In genomic region chr12:24680096-24680491, GRCm38 (mm10) we compare ENCODE assay signal across 9 mouse cellular contexts. TPM values are rescaled to one million over a fixed set of nuclear protein-coding genes. Genes with fewer than 3 reads are reported as not detected.
A peak's percentile ranks its signal among the peaks of the same experiment; 100 is the strongest.
DNase-seq lines count a peak whose midpoint lies in the region; ATAC-seq lines count a peak whose summit lies in the region.
"Had no signal": no experiment of that assay in that cellular context is flagged by ENCODE, and none has a peak within 500 bp of the region (broad histone marks: within the 10 kb centered on the region; RNA-seq: fewer than 3 reads in every experiment).

No protein-coding gene starts in this region.

- no peaks in the 10 kb centered on the region for H3K36me3 ChIP-seq in heart, embryonic 12.5 days
- no peaks in the 10 kb centered on the region; the same call in 1 of the 2 replicates for H3K36me3 ChIP-seq in kidney, embryonic 15.5 days
- H3K36me3 ChIP-seq in lung, embryonic 16.5 days (ENCODE audit: control insufficient read depth, insufficient read depth, low read length), result no peaks in the 10 kb centered on the region
- no peaks in the 10 kb centered on the region; the same call in 1 of the 2 replicates for H3K36me3 ChIP-seq in stomach, embryonic 14.5 days (ENCODE audit: control insufficient read depth, insufficient read depth, low read length)

- no peak for ATAC-seq in heart, embryonic 12.5 days (ENCODE audit: insufficient number of reproducible peaks, low FRiP score)
- ATAC-seq in kidney, embryonic 15.5 days (replicated peaks; ENCODE audit: low FRiP score), result no peak
- ATAC-seq in lung, embryonic 16.5 days (ENCODE audit: low read depth), result peak; percentile 8
- no peak for ATAC-seq in stomach, embryonic 14.5 days (ENCODE audit: insufficient number of reproducible peaks, insufficient read depth, low FRiP score, low read depth)
- no peak for ATAC-seq in megakaryocyte progenitor cell, adult 5-6 weeks (replicated peaks; ENCODE audit: poor library complexity)

- H3K4me2 ChIP-seq in heart, embryonic 12.5 days, result peak overlapping the region; percentile 83
- H3K4me2 ChIP-seq in kidney, embryonic 15.5 days, result peak overlapping the region; percentile 91
- H3K4me2 ChIP-seq in lung, embryonic 16.5 days (ENCODE audit: low read depth, low read length), result peak overlapping the region; percentile 96
- peak overlapping the region; percentile 93 for H3K4me2 ChIP-seq in stomach, embryonic 14.5 days (replicated peaks; ENCODE audit: low read depth, low read length)

- peaks cover 25% of the 10 kb centered on the region for H3K4me1 ChIP-seq in heart, embryonic 12.5 days (replicated peaks)
- peaks cover 57% of the 10 kb centered on the region for H3K4me1 ChIP-seq in kidney, embryonic 15.5 days
- H3K4me1 ChIP-seq in lung, embryonic 16.5 days (replicated peaks; ENCODE audit: control insufficient read depth, insufficient read depth, low read length), result peaks cover 16% of the 10 kb centered on the region
- H3K4me1 ChIP-seq in stomach, embryonic 14.5 days (ENCODE audit: control insufficient read depth, insufficient read depth, low read length), result peaks cover 15% of the 10 kb centered on the region

- H3K27me3 ChIP-seq in heart, embryonic 12.5 days (replicated peaks), result peaks cover 44% of the 10 kb centered on the region
- H3K27me3 ChIP-seq in kidney, embryonic 15.5 days, result peaks cover 25% of the 10 kb centered on the region
- peaks cover 5% of the 10 kb centered on the region; the same call in 1 of the 2 replicates for H3K27me3 ChIP-seq in lung, embryonic 16.5 days (ENCODE audit: control insufficient read depth, insufficient read depth, low read depth, low read length)
- no peaks in the 10 kb centered on the region; the same call in 1 of the 2 replicates for H3K27me3 ChIP-seq in stomach, embryonic 14.5 days (ENCODE audit: control insufficient read depth, insufficient read depth, low read length)

- no peak overlapping the region for H3K27ac ChIP-seq in heart, embryonic 12.5 days (ENCODE audit: poor library complexity, severe bottlenecking)
- H3K27ac ChIP-seq in kidney, embryonic 15.5 days, result peak overlapping the region; percentile 90
- H3K27ac ChIP-seq in lung, embryonic 16.5 days (ENCODE audit: low read length), result no peak overlapping the region
- no peak overlapping the region for H3K27ac ChIP-seq in stomach, embryonic 14.5 days (ENCODE audit: low read length)

- 14% methylated on average over 9 of the region's 9 CpGs for WGBS in heart, embryonic 12.5 days
- 13% methylated on average over 9 of the region's 9 CpGs for WGBS in kidney, embryonic 15.5 days
- WGBS in lung, embryonic 16.5 days, result 11% methylated on average over 9 of the region's 9 CpGs
- WGBS in stomach, embryonic 14.5 days, result 25% methylated on average over 9 of the region's 9 CpGs

- H3K9ac ChIP-seq in heart, embryonic 12.5 days, result peak overlapping the region; percentile 76
- peak overlapping the region; percentile 77 for H3K9ac ChIP-seq in kidney, embryonic 15.5 days
- H3K9ac ChIP-seq in lung, embryonic 16.5 days (ENCODE audit: low read length), result peak overlapping the region; percentile 78
- no peak overlapping the region for H3K9ac ChIP-seq in stomach, embryonic 14.5 days (replicated peaks; ENCODE audit: low read depth, low read length)

- H3K4me3 ChIP-seq in heart, embryonic 12.5 days, result peak overlapping the region; percentile 53
- H3K4me3 ChIP-seq in kidney, embryonic 15.5 days (replicated peaks), result peak overlapping the region; percentile 68
- peak overlapping the region; percentile 60 for H3K4me3 ChIP-seq in lung, embryonic 16.5 days (ENCODE audit: low read length)
- peak overlapping the region; percentile 53 for H3K4me3 ChIP-seq in stomach, embryonic 14.5 days (ENCODE audit: low read depth, low read length)

- peak; percentile 58 for DNase-seq in urinary bladder, postnatal 14 days (ENCODE audit: low spot score)
- no peak for DNase-seq in urinary bladder, adult 2 months (ENCODE audit: low spot score)
- DNase-seq in spleen, postnatal 36 days (ENCODE audit: low spot score in 2 of 2), result no peak

- no peaks in the 10 kb centered on the region for H3K9me3 ChIP-seq in heart, embryonic 12.5 days (replicated peaks)
- H3K9me3 ChIP-seq in kidney, embryonic 15.5 days (replicated peaks), result no peaks in the 10 kb centered on the region
- no peaks in the 10 kb centered on the region for H3K9me3 ChIP-seq in lung, embryonic 16.5 days (ENCODE audit: control insufficient read depth, low read length)
- H3K9me3 ChIP-seq in stomach, embryonic 14.5 days (ENCODE audit: control insufficient read depth, low read depth, low read length), result no peaks in the 10 kb centered on the region

RNA-seq across cellular contexts. Expression of gene Cys1, which starts 1.5 kb away (rescaled TPM):
- polyA plus RNA-seq in urinary bladder, adult 2 months (2012; rRNA removed), result 49.0 and 49.9 TPM in 2 replicates
- polyA plus RNA-seq in heart, embryonic 12.5 days (2016; fragmentation: Nextera tagmentation; extraction: Ambion mirVana), result 0.76 and 1.0 TPM in 2 replicates
- 10.8 and 11.9 TPM in 2 replicates for polyA plus RNA-seq in kidney, embryonic 15.5 days (2015; fragmentation: Nextera tagmentation; extraction: Ambion mirVana)
- polyA plus RNA-seq in lung, embryonic 16.5 days (2015; fragmentation: Nextera tagmentation; extraction: Ambion mirVana), result 1.6 and 2.4 TPM in 2 replicates
- 2.6 and 3.4 TPM in 2 replicates for polyA plus RNA-seq in stomach, embryonic 14.5 days (2014; fragmentation: Nextera tagmentation; extraction: Ambion mirVana)
- not detected in 2 replicates for total RNA-seq in megakaryocyte progenitor cell, adult 5-6 weeks (2015)
- not detected in 2 replicates for total RNA-seq in megakaryocyte progenitor cell, adult 5-6 weeks (2017)
- total RNA-seq: MEL had no signal

RNA-seq across cellular contexts. Expression of gene Rrm2, which starts 27.9 kb away (rescaled TPM):
- 3.9 and 4.0 TPM in 2 replicates for polyA plus RNA-seq in urinary bladder, adult 2 months (2012; rRNA removed)
- polyA plus RNA-seq in heart, embryonic 12.5 days (2016; fragmentation: Nextera tagmentation; extraction: Ambion mirVana), result 280 and 281 TPM in 2 replicates
- 246 and 248 TPM in 2 replicates for polyA plus RNA-seq in kidney, embryonic 15.5 days (2015; fragmentation: Nextera tagmentation; extraction: Ambion mirVana)
- 196 and 207 TPM in 2 replicates for polyA plus RNA-seq in lung, embryonic 16.5 days (2015; fragmentation: Nextera tagmentation; extraction: Ambion mirVana)
- 131 and 132 TPM in 2 replicates for polyA plus RNA-seq in stomach, embryonic 14.5 days (2014; fragmentation: Nextera tagmentation; extraction: Ambion mirVana)
- total RNA-seq in megakaryocyte progenitor cell, adult 5-6 weeks (2015), result 176 and 181 TPM in 2 replicates
- 149 and 153 TPM in 2 replicates for total RNA-seq in megakaryocyte progenitor cell, adult 5-6 weeks (2017)

RNA-seq across cellular contexts. Expression of gene Klf11, which starts 29.0 kb away (rescaled TPM):
- polyA plus RNA-seq in urinary bladder, adult 2 months (2012; rRNA removed), result 12.3 and 13.1 TPM in 2 replicates
- 20.6 and 21.6 TPM in 2 replicates for polyA plus RNA-seq in heart, embryonic 12.5 days (2016; fragmentation: Nextera tagmentation; extraction: Ambion mirVana)
- polyA plus RNA-seq in kidney, embryonic 15.5 days (2015; fragmentation: Nextera tagmentation; extraction: Ambion mirVana), result 12.4 and 13.2 TPM in 2 replicates
- polyA plus RNA-seq in lung, embryonic 16.5 days (2015; fragmentation: Nextera tagmentation; extraction: Ambion mirVana), result 15.7 and 15.8 TPM in 2 replicates
- polyA plus RNA-seq in stomach, embryonic 14.5 days (2014; fragmentation: Nextera tagmentation; extraction: Ambion mirVana), result 14.3 and 14.7 TPM in 2 replicates
- 7.4 and 9.1 TPM in 2 replicates for total RNA-seq in megakaryocyte progenitor cell, adult 5-6 weeks (2015)
- total RNA-seq in megakaryocyte progenitor cell, adult 5-6 weeks (2017), result 6.6 and 7.8 TPM in 2 replicates

Comparison
In these comparisons a context has a peak if more than half of its experiments do, and no peak if none do; other contexts are left out.
1. RNA of gene Rrm2, which starts 27.9 kb away (polyA plus RNA-seq): 280 to 281 TPM in heart, embryonic 12.5 days, 246 to 248 TPM in kidney, embryonic 15.5 days, 196 to 207 TPM in lung, embryonic 16.5 days and 131 to 132 TPM in stomach, embryonic 14.5 days; 3.9 to 4.0 TPM in urinary bladder, adult 2 months; every median in the first group is over 10 times any median in the second.
2. Peak in every context shown above with its lines, with median percentiles within 50 percentile points of each other: H3K4me2 ChIP-seq and H3K4me3 ChIP-seq.